Comparison of ENCODE assay signal across 10 mouse cellular contexts in genomic region chr2:72297716-72298082, GRCm38 (mm10). TPM values are rescaled to one million over a fixed set of nuclear protein-coding genes. Genes with fewer than 3 reads are reported as not detected.
A peak's percentile ranks its signal among the peaks of the same experiment; 100 is the strongest.
DNase-seq lines count a peak whose midpoint lies in the region; ATAC-seq and TF ChIP-seq lines count a peak whose summit lies in the region.
"Had no signal": no experiment of that assay in that cellular context is flagged by ENCODE, and none has a peak within 500 bp of the region (broad histone marks: within the 10 kb centered on the region; RNA-seq: fewer than 3 reads in every experiment).

No protein-coding gene starts in this region.

- no peaks in the 10 kb centered on the region for H3K9me3 ChIP-seq in embryonic facial prominence, embryonic 10.5 days
- H3K9me3 ChIP-seq in lung, embryonic 14.5 days (ENCODE audit: low read depth, low read length): no peaks in the 10 kb centered on the region
- H3K9me3 ChIP-seq: liver, embryonic 13.5 days had no signal

- no peaks in the 10 kb centered on the region for H3K27me3 ChIP-seq in embryonic facial prominence, embryonic 10.5 days (replicated peaks; ENCODE audit: low read depth, poor library complexity, severe bottlenecking)
- H3K27me3 ChIP-seq in lung, embryonic 14.5 days (ENCODE audit: insufficient read depth, low read length): no peaks in the 10 kb centered on the region
- H3K27me3 ChIP-seq: liver, embryonic 13.5 days had no signal

- intact Hi-C loops in heart, postnatal 10 days (cut with DNase I): loop anchor here (1.0 kb wide), 1 partner anchor 93 kb away; no protein-coding TSS in a partner anchor
- intact Hi-C loops in left cerebral cortex, postnatal 14 days (cut with DNase I): loop anchor here (2.0 kb wide), 1 partner anchor 93 kb away; no protein-coding TSS in a partner anchor

- ATAC-seq in lung, embryonic 14.5 days (ENCODE audit: insufficient read depth): peak; percentile 88
- ATAC-seq in megakaryocyte-erythroid progenitor cell, adult 5-6 weeks (replicated peaks; ENCODE audit: low FRiP score, low TSS enrichment, poor library complexity, severe bottlenecking): no peak
- ATAC-seq in erythroid progenitor cell, adult 5-6 weeks (replicated peaks; ENCODE audit: low FRiP score, poor library complexity, severe bottlenecking): no peak

- peak overlapping the region; percentile 43; the same call in 1 of the 2 replicates for H3K4me2 ChIP-seq in lung, embryonic 14.5 days
- H3K4me2 ChIP-seq: liver, embryonic 13.5 days had no signal

- H3K27ac ChIP-seq in embryonic facial prominence, embryonic 10.5 days (replicated peaks): no peak overlapping the region
- H3K27ac ChIP-seq in lung, embryonic 14.5 days (ENCODE audit: low read depth): peak overlapping the region; percentile 76; the same call in 1 of the 2 replicates
- H3K27ac ChIP-seq: liver, embryonic 13.5 days had no signal

- no peak overlapping the region for H3K4me3 ChIP-seq in embryonic facial prominence, embryonic 10.5 days
- H3K4me3 ChIP-seq in lung, embryonic 14.5 days (ENCODE audit: low read depth, low read length): no peak overlapping the region
- H3K4me3 ChIP-seq: liver, embryonic 13.5 days had no signal

- H3K9ac ChIP-seq in lung, embryonic 14.5 days: 0 out of 2 replicates have a peak overlapping the region, but pooled peaks have one; percentile 30
- H3K9ac ChIP-seq: liver, embryonic 13.5 days had no signal

- TF ChIP-seq CTCF in lung, embryonic 14.5 days (IDR thresholded peaks at IDR 0.05; ENCODE audit: low read depth): no peak

- peaks cover 12% of the 10 kb centered on the region for H3K4me1 ChIP-seq in embryonic facial prominence, embryonic 10.5 days
- H3K4me1 ChIP-seq in lung, embryonic 14.5 days (ENCODE audit: insufficient read depth): peaks cover 6% of the 10 kb centered on the region; the same call in 1 of the 2 replicates
- H3K4me1 ChIP-seq: liver, embryonic 13.5 days had no signal

- DNase-seq in embryo, embryonic 11 days: peak; percentile 30
- no peak for DNase-seq in embryo, embryonic 9.5 days (ENCODE audit: extremely low spot score)
- peak; percentile 31 for DNase-seq in embryonic facial prominence, embryonic 10.5 days (ENCODE audit: low spot score)
- DNase-seq in heart, postnatal 10 days: peak; percentile 75 to 81
- DNase-seq in lung, embryonic 14.5 days: peak; percentile 81
- no peak for DNase-seq in left cerebral cortex, postnatal 14 days (ENCODE audit: low spot score in 2 of 2)
- DNase-seq: liver, embryonic 13.5 days; right cerebral cortex, postnatal 25 days had no signal

- 58% methylated on average over 10 of the region's 10 CpGs for WGBS in embryonic facial prominence, embryonic 10.5 days
- 30% methylated on average over 10 of the region's 10 CpGs for WGBS in lung, embryonic 14.5 days

- H3K36me3 ChIP-seq in embryonic facial prominence, embryonic 10.5 days (replicated peaks): no peaks in the 10 kb centered on the region; the same call in 1 of the 2 replicates
- peaks cover 9% of the 10 kb centered on the region for H3K36me3 ChIP-seq in lung, embryonic 14.5 days (ENCODE audit: insufficient read depth)

RNA-seq across cellular contexts. Expression of gene Map3k20, which starts 12.3 kb away (rescaled TPM):
- polyA plus RNA-seq in embryonic facial prominence, embryonic 10.5 days (2016; fragmentation: Nextera tagmentation; extraction: Ambion mirVana): 7.3 and 8.7 TPM in 2 replicates
- total RNA-seq in heart, postnatal 10 days (2021): 100 to 1,000 TPM; 216 to 235 TPM
- 36.4 and 37.5 TPM in 2 replicates for polyA plus RNA-seq in lung, embryonic 14.5 days (2014; fragmentation: Nextera tagmentation; extraction: Ambion mirVana)
- 34.4 and 46.9 TPM in 2 replicates for total RNA-seq in megakaryocyte-erythroid progenitor cell, adult 5-6 weeks (2014; fragmentation: Nextera tagmentation)
- 30.5 and 34.1 TPM in 2 replicates for total RNA-seq in megakaryocyte-erythroid progenitor cell, adult 5-6 weeks (2017)
- 10 to 100 TPM in 1 of 2 experiments, 1 to 10 TPM in 1; 8.9 to 12.3 TPM for total RNA-seq in left cerebral cortex, postnatal 14 days (2021)
- 57.4 and 64.5 TPM in 2 replicates for total RNA-seq in erythroid progenitor cell, adult 5-6 weeks (2015; ENCODE audit: low replicate concordance)
- total RNA-seq in erythroid progenitor cell, adult 5-6 weeks (2017; ENCODE audit: low replicate concordance): 35.9 and 52.1 TPM in 2 replicates

Comparison
In these comparisons a context has a peak if more than half of its experiments do, and no peak if none do; other contexts are left out.
1. DNase-seq: peak in embryo, embryonic 11 days (single experiment), embryonic facial prominence, embryonic 10.5 days (single experiment), heart, postnatal 10 days (2 of 2) and lung, embryonic 14.5 days (single experiment); none in embryo, embryonic 9.5 days (single experiment) and left cerebral cortex, postnatal 14 days (0 of 2).